Mouse (Mus musculus): ENCODE results near the gene Gm49354. TPM values are rescaled to one million over a fixed set of nuclear protein-coding genes. Genes with fewer than 3 reads are reported as not detected.
"Not testable (repeated sequence)": the region's sequence is repeated elsewhere in the genome, so short reads cannot be mapped to it uniquely, and the experiment has no call there.

Gene Gm49354
- polyA plus RNA-seq, 1 experiment from 2014 or later = not detected

- Histone ChIP-seq H3K9me3 (no peaks in the 10 kb centered on the region), H3K27ac (no peak overlapping the region), H3K9ac (no peak overlapping the region), H3K4me3 (no peak overlapping the region), H3K4me1 (no peaks in the 10 kb centered on the region), H3K36me3 (replicated peaks) (peaks cover 85% of the 10 kb centered on the region), H3K4me2 (no peak overlapping the region), H3K27me3 (replicated peaks) (no peaks in the 10 kb centered on the region)
- WGBS = 96% methylated on average over 6 of the region's 6 CpGs
- ATAC-seq (replicated peaks) = no peak
Measured at GRCm38 (mm10) chr13:59795807-59796465, 13.9 kb upstream of the Gm49354 start.

- Histone ChIP-seq H3K4me1 (no peaks in the 10 kb centered on the region), H3K27ac (no peak overlapping the region), H3K9me3 (no peaks in the 10 kb centered on the region), H3K4me2 (no peak overlapping the region), H3K4me3 (no peak overlapping the region), H3K9ac (no peak overlapping the region), H3K27me3 (replicated peaks) (no peaks in the 10 kb centered on the region), H3K36me3 (replicated peaks) (peaks cover 85% of the 10 kb centered on the region)
- no peak for ATAC-seq (replicated peaks)
- WGBS = 89% methylated on average over 1 of the region's 1 CpGs
Measured at GRCm38 (mm10) chr13:59794786-59795185, 12.7 kb upstream of the Gm49354 start.

GRCm38 (mm10) chr13:59779744-59780264 is 2.2 kb downstream of the Gm49354 start:
- H3K27me3 ChIP-seq (replicated peaks); H3K4me2 ChIP-seq; H3K9me3 ChIP-seq; H3K9ac ChIP-seq; H3K27ac ChIP-seq; H3K4me1 ChIP-seq; ATAC-seq (replicated peaks); H3K4me3 ChIP-seq: not testable (repeated sequence)
- 93% methylated on average over 1 of the region's 1 CpGs for WGBS
- H3K36me3 ChIP-seq (replicated peaks) = peaks cover 70% of the 10 kb centered on the region

GRCm38 (mm10) chr13:59779213-59779612 is 2.8 kb downstream of the Gm49354 start:
- peaks cover 66% of the 10 kb centered on the region for H3K36me3 ChIP-seq (replicated peaks)

GRCm38 (mm10) chr13:59775168-59775567 is 6.9 kb downstream of the Gm49354 start:
- no peaks in the 10 kb centered on the region for H3K27me3 ChIP-seq (replicated peaks)
- no peak overlapping the region for H3K9ac ChIP-seq
- H3K4me2 ChIP-seq = no peak overlapping the region
- H3K4me3 ChIP-seq = no peak overlapping the region
- ATAC-seq (replicated peaks) = no peak
- peaks cover 30% of the 10 kb centered on the region for H3K36me3 ChIP-seq (replicated peaks)
- no peak overlapping the region for H3K27ac ChIP-seq
- no peaks in the 10 kb centered on the region for H3K9me3 ChIP-seq
- peaks cover 11% of the 10 kb centered on the region for H3K4me1 ChIP-seq
- 94% methylated on average over 3 of the region's 3 CpGs for WGBS

More at GRCm38 (mm10) chr13:59779213-59779612, 2.8 kb downstream of the Gm49354 start:
- no peak overlapping the region for H3K27ac ChIP-seq
- no peak overlapping the region for H3K4me3 ChIP-seq
- H3K9me3 ChIP-seq = no peaks in the 10 kb centered on the region
- H3K4me1 ChIP-seq = no peaks in the 10 kb centered on the region
- H3K27me3 ChIP-seq (replicated peaks) = no peaks in the 10 kb centered on the region
- H3K4me2 ChIP-seq = no peak overlapping the region
- H3K9ac ChIP-seq = no peak overlapping the region
- WGBS = 88% methylated on average over 4 of the region's 4 CpGs
- no peak for ATAC-seq (replicated peaks)

- no peak for ATAC-seq (replicated peaks)
- Histone ChIP-seq H3K36me3 (replicated peaks) (peaks cover 11% of the 10 kb centered on the region), H3K4me1 (peaks cover 39% of the 10 kb centered on the region), H3K4me2 (no peak overlapping the region; the same call in 1 of the 2 replicates), H3K4me3 (no peak overlapping the region), H3K9me3 (no peaks in the 10 kb centered on the region), H3K9ac (no peak overlapping the region), H3K27ac (peak overlapping the region; percentile 98), H3K27me3 (replicated peaks) (no peaks in the 10 kb centered on the region)
- 65% methylated on average over 9 of the region's 9 CpGs for WGBS
Measured at GRCm38 (mm10) chr13:59771257-59771656, 10.8 kb downstream of the Gm49354 start.

- Histone ChIP-seq H3K27me3 (replicated peaks) (no peaks in the 10 kb centered on the region), H3K27ac (peak overlapping the region; percentile 98), H3K4me2 (peak overlapping the region; percentile 66), H3K4me3 (peak overlapping the region; percentile 96), H3K9me3 (no peaks in the 10 kb centered on the region), H3K36me3 (replicated peaks) (peaks cover 11% of the 10 kb centered on the region), H3K4me1 (peaks cover 43% of the 10 kb centered on the region), H3K9ac (no peak overlapping the region)
- no peak for ATAC-seq (replicated peaks)
- WGBS = 69% methylated on average over 9 of the region's 9 CpGs
Measured at GRCm38 (mm10) chr13:59770847-59771246, 11.2 kb downstream of the Gm49354 start.

- Histone ChIP-seq H3K4me3 (peak overlapping the region; percentile 96), H3K9ac (peak overlapping the region; percentile 84), H3K4me2 (peak overlapping the region; percentile 66), H3K9me3 (no peaks in the 10 kb centered on the region), H3K27ac (peak overlapping the region; percentile 98), H3K27me3 (replicated peaks) (no peaks in the 10 kb centered on the region), H3K4me1 (peaks cover 46% of the 10 kb centered on the region), H3K36me3 (replicated peaks) (peaks cover 8% of the 10 kb centered on the region)
- WGBS = under 1% methylated on average over 28 of the region's 28 CpGs
- peak; percentile 89 for ATAC-seq (replicated peaks)
Measured at GRCm38 (mm10) chr13:59770164-59770562, 11.9 kb downstream of the Gm49354 start.

- H3K9me3 ChIP-seq = no peaks in the 10 kb centered on the region
- H3K4me3 ChIP-seq = peak within 1 kb of the TSS; percentile 96
- H3K27ac ChIP-seq = peak within 1 kb of the TSS; percentile 98
- peak within 1 kb of the TSS; percentile 66 for H3K4me2 ChIP-seq
- under 1% methylated on average over 91 of the region's 91 CpGs for WGBS
- H3K36me3 ChIP-seq (replicated peaks) = peaks cover 3% of the 10 kb centered on the region; the same call in 1 of the 2 replicates
- H3K27me3 ChIP-seq (replicated peaks) = no peaks in the 10 kb centered on the region
- ATAC-seq (replicated peaks) = peak; percentile 99
- peaks cover 46% of the 10 kb centered on the region for H3K4me1 ChIP-seq
- H3K9ac ChIP-seq = peak within 1 kb of the TSS; percentile 84
Measured at GRCm38 (mm10) chr13:59769296-59770163, 12.5 kb downstream of the Gm49354 start, which contains the start of gene Isca1. Gene Isca1, minus strand, starts transcription at chr13:59769810.

GRCm38 (mm10) chr13:59768531-59768930 is 13.5 kb downstream of the Gm49354 start:
- Histone ChIP-seq H3K27me3 (replicated peaks) (no peaks in the 10 kb centered on the region), H3K4me2 (peak overlapping the region; percentile 66), H3K27ac (no peak overlapping the region), H3K9ac (peak overlapping the region; percentile 84; the same call in 1 of the 2 replicates), H3K4me1 (peaks cover 46% of the 10 kb centered on the region), H3K36me3 (replicated peaks) (peaks cover 3% of the 10 kb centered on the region; the same call in 1 of the 2 replicates), H3K9me3 (no peaks in the 10 kb centered on the region), H3K4me3 (peak overlapping the region; percentile 96)
- 37% methylated on average over 13 of the region's 13 CpGs for WGBS
- no peak for ATAC-seq (replicated peaks)

- peaks cover 46% of the 10 kb centered on the region for H3K4me1 ChIP-seq
- no peaks in the 10 kb centered on the region for H3K9me3 ChIP-seq
- no peak overlapping the region for H3K9ac ChIP-seq
- no peaks in the 10 kb centered on the region for H3K36me3 ChIP-seq (replicated peaks)
- WGBS = 84% methylated on average over 11 of the region's 11 CpGs
- H3K4me3 ChIP-seq = no peak overlapping the region
- no peaks in the 10 kb centered on the region for H3K27me3 ChIP-seq (replicated peaks)
- no peak for ATAC-seq (replicated peaks)
- no peak overlapping the region for H3K4me2 ChIP-seq
- H3K27ac ChIP-seq = no peak overlapping the region
Measured at GRCm38 (mm10) chr13:59766786-59767515, 15.1 kb downstream of the Gm49354 start.

- H3K27me3 ChIP-seq (replicated peaks) = no peaks in the 10 kb centered on the region
- no peak overlapping the region for H3K9ac ChIP-seq
- no peak for ATAC-seq (replicated peaks)
- H3K4me3 ChIP-seq = no peak overlapping the region
- no peak overlapping the region for H3K27ac ChIP-seq
- WGBS = 97% methylated on average over 7 of the region's 7 CpGs
- H3K4me1 ChIP-seq = peaks cover 22% of the 10 kb centered on the region
- no peak overlapping the region for H3K4me2 ChIP-seq
- H3K9me3 ChIP-seq = no peaks in the 10 kb centered on the region
- peaks cover 9% of the 10 kb centered on the region for H3K36me3 ChIP-seq (replicated peaks)
Measured at GRCm38 (mm10) chr13:59762791-59763190, 19.3 kb downstream of the Gm49354 start.
